Mouse (Mus musculus): ENCODE results near the gene Slc17a3.

The Slc17a3 gene

GRCm38 (mm10) chr13:23869996-23870395, 30.8 kb downstream of the Slc17a3 start:
- DNase-seq (ENCODE audit: extremely low read depth, insufficient read length, low spot score) = no peak

GRCm38 (mm10) chr13:23873141-23873540, 33.9 kb downstream of the Slc17a3 start:
- no peak for DNase-seq (ENCODE audit: extremely low read depth, insufficient read length, low spot score)

DNA sequence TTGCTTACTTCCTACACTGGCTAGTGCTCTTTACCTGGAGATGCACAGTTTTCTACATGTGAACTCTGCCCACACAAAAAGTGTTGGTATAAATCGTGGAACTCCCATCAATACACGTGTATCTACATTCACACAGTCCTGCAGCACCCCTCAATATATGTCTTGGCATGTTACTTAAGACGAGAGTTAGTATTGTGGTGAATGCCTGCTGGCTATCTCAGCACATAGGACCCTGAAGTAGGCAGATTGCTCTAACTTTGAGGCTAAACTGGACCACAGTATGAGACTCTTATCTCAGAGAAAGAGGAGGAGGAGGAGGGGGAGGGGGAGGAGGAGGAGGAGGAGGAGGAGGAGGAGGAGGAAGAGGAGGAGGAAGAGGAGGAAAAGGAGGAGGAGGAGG, 39.9 kb downstream of the Slc17a3 start:
- no peak for DNase-seq (ENCODE audit: extremely low read depth, insufficient read length, low spot score)

DNA sequence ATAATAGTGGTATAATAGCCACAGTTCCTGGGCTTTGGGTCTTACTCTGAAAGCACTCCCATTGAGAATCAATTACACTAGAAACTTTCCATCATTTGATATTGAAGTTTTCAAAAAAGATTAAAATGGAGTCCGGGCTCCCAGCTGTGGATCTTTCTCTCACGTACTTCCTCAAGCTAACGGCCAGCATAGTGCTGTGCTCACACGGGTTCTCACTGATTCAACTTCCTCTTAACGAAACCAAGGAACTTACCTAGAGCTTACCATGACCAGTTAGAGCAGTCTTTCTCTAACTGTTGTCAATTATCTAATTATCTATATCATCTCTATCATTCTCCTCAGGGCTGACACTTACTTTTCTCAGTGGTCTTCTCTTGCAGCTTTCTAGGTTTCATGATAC, 40.4 kb downstream of the Slc17a3 start:
- DNase-seq (ENCODE audit: extremely low read depth, insufficient read length, low spot score) = no peak

- DNase-seq (ENCODE audit: extremely low read depth, insufficient read length, low spot score) = no peak
Observed at GRCm38 (mm10) chr13:23885540-23885939, 46.3 kb downstream of the Slc17a3 start.

- DNase-seq (ENCODE audit: extremely low read depth, insufficient read length, low spot score) = no peak
Observed at GRCm38 (mm10) chr13:23887026-23887725, 47.9 kb downstream of the Slc17a3 start.

GRCm38 (mm10) chr13:23889011-23889605, 49.9 kb downstream of the Slc17a3 start:
- DNase-seq (ENCODE audit: extremely low read depth, insufficient read length, low spot score) = no peak

- DNase-seq (ENCODE audit: extremely low read depth, insufficient read length, low spot score) = no peak
Observed at GRCm38 (mm10) chr13:23892592-23893268, 53.5 kb downstream of the Slc17a3 start.

GRCm38 (mm10) chr13:23893269-23893593, 54.0 kb downstream of the Slc17a3 start:
- no peak for DNase-seq (ENCODE audit: extremely low read depth, insufficient read length, low spot score)

- no peak for DNase-seq (ENCODE audit: extremely low read depth, insufficient read length, low spot score)
Observed at GRCm38 (mm10) chr13:23898242-23898641, 59.0 kb downstream of the Slc17a3 start.

DNA sequence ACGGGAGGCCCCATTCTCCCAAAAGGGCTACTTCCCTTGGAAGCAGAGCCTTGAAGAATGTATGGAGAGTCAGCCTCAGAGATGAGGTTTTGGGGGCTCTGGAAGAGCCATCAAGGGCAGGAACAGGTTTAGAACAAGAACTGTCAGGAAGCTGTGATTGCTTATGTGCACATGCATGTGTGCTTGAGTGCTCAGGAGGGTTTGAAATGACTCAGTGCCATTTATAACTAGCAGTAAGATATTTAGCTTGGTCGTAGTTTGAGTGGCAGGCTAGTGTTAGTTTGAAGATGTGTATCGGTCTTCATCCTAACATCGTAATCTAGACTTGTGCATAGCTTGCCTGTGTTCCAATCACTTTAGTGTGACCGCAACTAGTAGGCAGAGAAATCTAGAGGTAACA, 67.7 kb downstream of the Slc17a3 start:
- DNase-seq (ENCODE audit: extremely low read depth, insufficient read length, low spot score) = no peak

GRCm38 (mm10) chr13:23910121-23910520, 70.9 kb downstream of the Slc17a3 start:
- no peak for DNase-seq (ENCODE audit: extremely low read depth, insufficient read length, low spot score)

All from 3134 (cell line).